Mouse (Mus musculus): ENCODE results near the gene Pigk.

DNA sequence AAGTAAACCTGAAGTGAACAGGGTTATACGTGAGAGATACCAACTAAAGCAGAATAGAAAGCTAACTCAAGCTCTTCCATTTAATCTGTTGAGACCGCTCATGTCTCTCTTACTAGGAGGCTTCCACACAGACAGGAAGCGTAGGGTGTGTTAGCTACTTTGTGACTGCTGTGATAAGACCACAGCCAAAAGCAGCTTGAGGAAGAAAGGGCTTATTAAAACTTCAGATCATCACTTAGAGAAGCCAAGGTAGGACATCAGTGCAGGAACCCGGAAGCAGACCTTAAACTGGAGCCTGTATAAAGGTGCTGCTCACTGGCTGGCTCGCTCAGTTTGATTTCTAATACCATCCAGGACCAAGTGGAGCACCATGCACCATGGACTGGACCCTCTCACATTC is 236.4 kb downstream of the Pigk start:
- TF ChIP-seq CTCF (IDR thresholded peaks at IDR 0.05): no peak
- TF ChIP-seq POLR2A (IDR thresholded peaks at IDR 0.05; ENCODE audit: insufficient read depth, low read depth, low read length): no peak
- TF ChIP-seq EP300 (IDR thresholded peaks at IDR 0.05; ENCODE audit: insufficient read depth, low read depth, low read length): no peak

Data from heart, adult 2 months (tissue).